Mouse (Mus musculus): ENCODE data around the gene Zfp872.

Gene Zfp872

GRCm38 (mm10) chr9:22169327-22169726 lies 18.6 kb upstream of the Zfp872 start:
- DNase-seq (ENCODE audit: low spot score in 2 of 2) = no peak

GRCm38 (mm10) chr9:22172318-22172717 lies 15.6 kb upstream of the Zfp872 start:
- DNase-seq (ENCODE audit: low spot score in 2 of 2) = no peak

GRCm38 (mm10) chr9:22196412-22196811 lies 8.5 kb downstream of the Zfp872 start:
- no peak for DNase-seq (ENCODE audit: low spot score in 2 of 2)

GRCm38 (mm10) chr9:22213785-22214194 lies 25.9 kb downstream of the Zfp872 start:
- DNase-seq (ENCODE audit: low spot score in 2 of 2) = no peak

- DNase-seq (ENCODE audit: low spot score in 2 of 2) = no peak
These were observed 26.7 kb downstream of the Zfp872 start for GRCm38 (mm10) chr9:22214549-22214948.

- DNase-seq (ENCODE audit: low spot score in 2 of 2) = no peak
These were observed 28.8 kb downstream of the Zfp872 start for GRCm38 (mm10) chr9:22216705-22217104.

- DNase-seq (ENCODE audit: low spot score in 2 of 2) = no peak
These were observed 30.1 kb downstream of the Zfp872 start for GRCm38 (mm10) chr9:22217858-22218493.

GRCm38 (mm10) chr9:22224066-22224465 lies 36.2 kb downstream of the Zfp872 start:
- DNase-seq (ENCODE audit: low spot score in 2 of 2) = no peak

- peak; percentile 36 to 59 for DNase-seq (ENCODE audit: low spot score in 2 of 2)
These were observed 36.9 kb downstream of the Zfp872 start for GRCm38 (mm10) chr9:22224536-22225503.

GRCm38 (mm10) chr9:22225581-22226388 lies 37.9 kb downstream of the Zfp872 start, which contains the start of gene Zfp809:
TSS of gene Zfp809 (plus strand) at chr9:22225714.
- peak; percentile 99 for DNase-seq (ENCODE audit: low spot score in 2 of 2)

GRCm38 (mm10) chr9:22226389-22226673 lies 38.4 kb downstream of the Zfp872 start:
- DNase-seq (ENCODE audit: low spot score in 2 of 2) = peak in 1 of 2 experiments; percentile 5

- no peak for DNase-seq (ENCODE audit: low spot score in 2 of 2)
These were observed 39.0 kb downstream of the Zfp872 start for GRCm38 (mm10) chr9:22226846-22227245.

GRCm38 (mm10) chr9:22229386-22230026 lies 41.6 kb downstream of the Zfp872 start:
- DNase-seq (ENCODE audit: low spot score in 2 of 2) = no peak

GRCm38 (mm10) chr9:22230061-22230460 lies 42.2 kb downstream of the Zfp872 start:
- DNase-seq (ENCODE audit: low spot score in 2 of 2) = no peak

GRCm38 (mm10) chr9:22230556-22230955 lies 42.7 kb downstream of the Zfp872 start:
- DNase-seq (ENCODE audit: low spot score in 2 of 2) = peak in 1 of 2 experiments; percentile 10

GRCm38 (mm10) chr9:22240001-22240400 lies 52.1 kb downstream of the Zfp872 start:
- no peak for DNase-seq (ENCODE audit: low spot score in 2 of 2)

- DNase-seq (ENCODE audit: low spot score in 2 of 2) = no peak
These were observed 56.4 kb downstream of the Zfp872 start for GRCm38 (mm10) chr9:22244242-22244641.

Data from natural killer cell, adult 2 months (primary cell).